Mouse (Mus musculus) heart, postnatal 25 days (tissue): ENCODE measurements around the gene 2900026A02Rik. TPM values are rescaled to one million over a fixed set of nuclear protein-coding genes. Genes with fewer than 3 reads are reported as not detected.
A peak's percentile ranks its signal among the peaks of the same experiment; 100 is the strongest.

ENCODE experiments used
- DNase-seq: peaks from one replicate; pipeline ENCODE4 v3.0.0; 2022; ENCODE audit warnings: low spot score
- intact Hi-C: fragments of 180-260 bp; cut with DNase I; formaldehyde crosslinking; loops from one replicate; pipeline ENCODE4 v1.15.1; 2025
- total RNA-seq, 2 experiments: library from RNA; stranded (reverse); gene quantifications; 2 replicates each; pipeline ENCODE4 v1.2.3; 2021

The 2900026A02Rik gene
- total RNA-seq, 2 experiments from 2014 or later: 21.3 to 26.1 TPM

- no peak for DNase-seq
- intact Hi-C loops: no loop called here
Observed at GRCm38 (mm10) chr5:113084309-113084708, 136.7 kb downstream of the 2900026A02Rik start.

GRCm38 (mm10) chr5:113082356-113083168, 138.5 kb downstream of the 2900026A02Rik start:
- DNase-seq: peak; percentile 29
- intact Hi-C loops: no loop called here

- intact Hi-C loops: no loop called here
Observed at GRCm38 (mm10) chr5:113081439-113081838, 139.6 kb downstream of the 2900026A02Rik start, which contains the start of gene Crybb3. Gene Crybb3, minus strand, starts transcription at chr5:113081584.

GRCm38 (mm10) chr5:113081020-113081419, 140.0 kb downstream of the 2900026A02Rik start:
- intact Hi-C loops: no loop called here
- no peak for DNase-seq

More at GRCm38 (mm10) chr5:113081439-113081838, 139.6 kb downstream of the 2900026A02Rik start, which contains the start of gene Crybb3:
- DNase-seq: no peak

- intact Hi-C loops: no loop called here
- DNase-seq: no peak
Observed at GRCm38 (mm10) chr5:113079783-113080182, 141.3 kb downstream of the 2900026A02Rik start.

- no peak for DNase-seq
- intact Hi-C loops: no loop called here
Observed at GRCm38 (mm10) chr5:113078686-113079085, 142.3 kb downstream of the 2900026A02Rik start.

GRCm38 (mm10) chr5:113070017-113070416, 151.0 kb downstream of the 2900026A02Rik start, which contains the start of gene Crybb2:
Gene Crybb2, minus strand, starts transcription at chr5:113070117.
- intact Hi-C loops: no loop called here
- no peak for DNase-seq

GRCm38 (mm10) chr5:113054308-113054707, 166.7 kb downstream of the 2900026A02Rik start:
- DNase-seq: peak; percentile 27
- intact Hi-C loops: loop anchor here (1.0 to 10.0 kb wide), 4 partner anchors 37 to 622 kb away; partner anchors contain the start of gene Grk3

GRCm38 (mm10) chr5:113050581-113051185, 170.4 kb downstream of the 2900026A02Rik start:
- intact Hi-C loops: loop anchor here (5.0 to 10.0 kb wide), 3 partner anchors 33 to 618 kb away; partner anchors contain the start of gene Grk3
- DNase-seq: no peak

- DNase-seq: no peak
- intact Hi-C loops: loop anchor here (5.0 to 10.0 kb wide), 3 partner anchors 33 to 618 kb away; partner anchors contain the start of gene Grk3
Observed at GRCm38 (mm10) chr5:113049876-113050275, 171.2 kb downstream of the 2900026A02Rik start.

GRCm38 (mm10) chr5:113045511-113046273, 175.3 kb downstream of the 2900026A02Rik start:
- no peak for DNase-seq
- intact Hi-C loops: no loop called here

GRCm38 (mm10) chr5:113043531-113043930, 177.5 kb downstream of the 2900026A02Rik start:
- DNase-seq: no peak
- intact Hi-C loops: no loop called here

GRCm38 (mm10) chr5:113041567-113042071, 179.4 kb downstream of the 2900026A02Rik start:
- peak; percentile 35 for DNase-seq

GRCm38 (mm10) chr5:113040776-113041175, 180.3 kb downstream of the 2900026A02Rik start:
- intact Hi-C loops: no loop called here
- DNase-seq: no peak

More at GRCm38 (mm10) chr5:113041567-113042071, 179.4 kb downstream of the 2900026A02Rik start:
- intact Hi-C loops: no loop called here

GRCm38 (mm10) chr5:113038601-113039000, 182.4 kb downstream of the 2900026A02Rik start:
- intact Hi-C loops: no loop called here

More at GRCm38 (mm10) chr5:113038601-113039000, 182.4 kb downstream of the 2900026A02Rik start:
- DNase-seq: no peak

Other genes starting within 250 kb of the 2900026A02Rik start
- 1 to 10 TPM; 5.1 to 6.6 TPM for gene Grk3, start 205.4 kb downstream of the 2900026A02Rik start, total RNA-seq
- gene Crybb2, start 151.1 kb downstream of the 2900026A02Rik start, total RNA-seq: not detected
- 1 to 10 TPM; 1.3 to 2.0 TPM for gene Crybb3, start 139.7 kb downstream of the 2900026A02Rik start, total RNA-seq
- gene Tmem211, start 5.7 kb upstream of the 2900026A02Rik start, total RNA-seq: not detected
- 1 to 10 TPM in 1 of 2 experiments, under 1 TPM in 1; 0.52 to 1.1 TPM for gene Sgsm1, start 89.5 kb upstream of the 2900026A02Rik start, total RNA-seq
- gene Aym1, start 136.1 kb upstream of the 2900026A02Rik start, total RNA-seq: not detected